Mouse (Mus musculus) small intestine, adult 2 months (tissue): ENCODE results near the gene Tspyl1. TPM values are rescaled to one million over a fixed set of nuclear protein-coding genes. Genes with fewer than 3 reads are reported as not detected.

Experiments used
- H3K27ac ChIP-seq: fragments of 200-500 bp; 2 replicates; pipeline ENCODE4 v1.5.1; 2012; ENCODE audit warnings: low read depth, low read length, control low read depth, inconsistent platforms; ENCODE audit not compliant: insufficient read depth
- H3K27me3 ChIP-seq: fragments of 200-500 bp; 2 replicates; pipeline ENCODE4 v1.6.1; 2012; ENCODE audit warnings: mild to moderate bottlenecking, moderate library complexity, low read length, inconsistent platforms; ENCODE audit not compliant: control insufficient read depth, insufficient read depth
- H3K36me3 ChIP-seq: fragments of 200-500 bp; 2 replicates; pipeline ENCODE4 v1.6.1; 2012; ENCODE audit warnings: mild to moderate bottlenecking, low read length, control low read depth, inconsistent platforms; ENCODE audit not compliant: control insufficient read depth, insufficient read depth
- H3K4me1 ChIP-seq: fragments of 200-500 bp; 2 replicates; pipeline ENCODE4 v1.6.1; 2012; ENCODE audit warnings: low read length, inconsistent platforms, mixed read lengths; ENCODE audit not compliant: control insufficient read depth, insufficient read depth, insufficient read length
- H3K4me3 ChIP-seq: fragments of 200-500 bp; 2 replicates; pipeline ENCODE4 v1.5.1; 2012; ENCODE audit warnings: low read depth, mild to moderate bottlenecking, control low read depth, inconsistent platforms, low read length, moderate library complexity
- CTCF ChIP-seq: fragments of 200-500 bp; IDR thresholded peaks from 2 replicates; pipeline ENCODE4 v1.5.1; 2012; ENCODE audit warnings: low read depth, mild to moderate bottlenecking, control low read depth, inconsistent platforms, low read length, moderate library complexity, mixed read lengths; ENCODE audit not compliant: insufficient replicate concordance, insufficient read length; ENCODE audit errors: extremely low read depth
- POLR2A ChIP-seq: fragments of 200-500 bp; IDR thresholded peaks from 2 replicates; pipeline ENCODE4 v1.6.1; 2012; ENCODE audit warnings: low read depth, mild to moderate bottlenecking, control low read depth, inconsistent platforms, low read length, moderate library complexity
- WGBS: fragments of 180-500 bp; shearing (Covaris S2); methylation state at CpG from one replicate; pipeline ENCODE4 v1.1.7; 2018; 5-methylcytosine and 5-hydroxymethylcytosine counted together
- polyA plus RNA-seq: library from polyadenylated mRNA; depleted of rRNA; stranded (reverse); fragments of >200 nt; gene quantifications from 2 replicates; pipeline ENCODE4 v1.2.3, GENCODE M21; 2012; rRNA removed

Tspyl1 gene
- polyA plus RNA-seq, 1 experiment = 16.6 TPM

DNA sequence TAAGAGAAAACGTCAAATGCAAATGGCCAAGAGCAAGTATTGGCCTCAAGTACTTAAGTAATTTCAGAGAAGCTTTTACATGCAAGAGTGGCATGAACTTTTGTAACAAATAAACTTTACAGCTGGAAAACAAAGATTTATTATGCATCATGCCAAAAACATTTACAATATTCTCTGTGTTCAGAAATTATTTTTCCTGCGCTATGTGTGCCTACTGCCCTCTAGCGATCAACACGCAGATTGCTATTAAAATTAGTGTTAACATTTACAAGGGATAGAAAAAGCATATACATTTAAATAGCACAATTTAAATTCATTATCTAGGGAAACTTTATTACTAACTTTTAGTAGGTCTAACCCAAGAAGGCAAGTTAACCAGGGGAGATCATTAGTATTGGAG is 44.7 kb downstream of the Tspyl1 start:
- TF ChIP-seq CTCF (no peak), POLR2A (no peak)
- Histone ChIP-seq H3K4me3 (no peak overlapping the region), H3K4me1 (no peaks in the 10 kb centered on the region), H3K27ac (no peak overlapping the region), H3K27me3 (no peaks in the 10 kb centered on the region), H3K36me3 (peaks cover 4% of the 10 kb centered on the region; the same call in 1 of the 2 replicates)
- WGBS = 29% methylated on average over 4 of the region's 4 CpGs

DNA sequence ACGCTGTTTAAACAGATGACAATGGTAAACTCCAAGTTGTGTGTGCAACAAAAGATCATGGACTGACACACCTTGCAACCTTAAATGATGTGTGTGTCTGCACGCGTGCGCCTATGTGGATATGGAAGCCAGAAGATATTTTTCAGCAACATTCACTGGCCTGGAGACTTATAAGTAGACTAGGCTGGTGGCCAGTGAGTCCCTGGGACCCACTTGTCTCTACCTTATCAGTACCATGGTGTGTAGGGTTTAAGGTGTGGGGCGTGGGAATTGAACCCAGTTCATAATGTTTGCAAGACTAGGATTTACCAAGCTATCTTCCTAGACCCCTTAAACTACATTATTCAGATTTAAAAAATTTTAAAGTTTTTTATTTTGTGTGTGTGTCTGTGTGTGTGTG is 45.2 kb downstream of the Tspyl1 start:
- 0 out of 2 replicates have a peak, but pooled peaks cover 3% of the 10 kb centered on the region for H3K36me3 ChIP-seq
- no peaks in the 10 kb centered on the region for H3K4me1 ChIP-seq
- no peak overlapping the region for H3K4me3 ChIP-seq
- TF ChIP-seq CTCF (no peak), POLR2A (no peak)
- no peaks in the 10 kb centered on the region for H3K27me3 ChIP-seq
- WGBS = 68% methylated on average over 5 of the region's 5 CpGs
- H3K27ac ChIP-seq = no peak overlapping the region

DNA sequence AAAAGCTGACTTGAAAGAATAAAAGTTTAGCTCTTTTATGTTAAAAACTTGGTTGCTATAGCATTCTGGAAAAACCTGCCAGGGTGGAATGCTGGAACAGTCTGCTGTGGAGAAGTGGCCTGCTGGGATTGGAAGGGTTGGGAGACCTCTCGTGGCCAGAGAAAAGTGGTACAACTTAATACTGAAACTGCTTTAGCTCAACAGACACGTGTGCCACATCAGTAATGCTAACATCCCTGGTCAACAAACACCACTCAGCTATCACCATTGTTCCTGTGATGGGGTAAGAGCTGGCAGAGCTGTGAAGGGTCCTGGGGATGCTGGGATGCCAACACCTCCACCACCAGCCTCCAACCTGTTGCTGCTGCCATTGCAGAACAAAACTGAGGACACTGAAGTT is 46.3 kb downstream of the Tspyl1 start:
- no peak overlapping the region for H3K4me3 ChIP-seq
- 8% methylated on average over 2 of the region's 2 CpGs for WGBS
- 0 out of 2 replicates have a peak, but pooled peaks cover 3% of the 10 kb centered on the region for H3K36me3 ChIP-seq
- no peak overlapping the region for H3K27ac ChIP-seq
- no peaks in the 10 kb centered on the region for H3K4me1 ChIP-seq
- TF ChIP-seq POLR2A (no peak), CTCF (peak; percentile 43; the same call in 1 of the 2 replicates)
- H3K27me3 ChIP-seq = no peaks in the 10 kb centered on the region

Other genes with a start within 250 kb of the Tspyl1 start
- gene Trappc3l, start 244.6 kb upstream of the Tspyl1 start, polyA plus RNA-seq = not detected in 2 replicates
- not detected in 2 replicates for gene Calhm4, start 237.9 kb upstream of the Tspyl1 start, polyA plus RNA-seq
- gene Calhm5, start 185.7 kb upstream of the Tspyl1 start, polyA plus RNA-seq = 0.14 and 0.15 TPM in 2 replicates
- 4.3 and 5.4 TPM in 2 replicates for gene Calhm6, start 154.2 kb upstream of the Tspyl1 start, polyA plus RNA-seq
- gene Dse, start 74.5 kb upstream of the Tspyl1 start, polyA plus RNA-seq = 3.2 and 3.5 TPM in 2 replicates
- gene Tspyl4, start 15.3 kb downstream of the Tspyl1 start, polyA plus RNA-seq = 1.3 and 1.5 TPM in 2 replicates
- not detected in 2 replicates for gene Col10a1, start 107.8 kb downstream of the Tspyl1 start, polyA plus RNA-seq
- gene Nt5dc1, start 136.4 kb downstream of the Tspyl1 start, polyA plus RNA-seq = 1.9 and 4.5 TPM in 2 replicates
- 11.5 and 13.0 TPM in 2 replicates for gene Frk, start 201.2 kb downstream of the Tspyl1 start, polyA plus RNA-seq